In genomic region chr7:122244584-122244983, GRCm38 (mm10) we compare ENCODE assay signal across 31 mouse cellular contexts. TPM values are rescaled to one million over a fixed set of nuclear protein-coding genes. Genes with fewer than 3 reads are reported as not detected.
A peak's percentile ranks its signal among the peaks of the same experiment; 100 is the strongest.
DNase-seq lines count a peak whose midpoint lies in the region; ATAC-seq and TF ChIP-seq lines count a peak whose summit lies in the region.
"Had no signal": no experiment of that assay in that cellular context is flagged by ENCODE, and none has a peak within 500 bp of the region (broad histone marks: within the 10 kb centered on the region; RNA-seq: fewer than 3 reads in every experiment).

No protein-coding gene starts in this region.

- H3K27me3 ChIP-seq in heart, adult 2 months (ENCODE audit: control insufficient read depth, insufficient read depth, low read length) = no peaks in the 10 kb centered on the region
- no peaks in the 10 kb centered on the region for H3K27me3 ChIP-seq in forebrain, embryonic 13.5 days
- H3K27me3 ChIP-seq in midbrain, embryonic 15.5 days (replicated peaks) = no peaks in the 10 kb centered on the region
- H3K27me3 ChIP-seq: kidney, embryonic 15.5 days; limb, embryonic 13.5 days; lung, embryonic 15.5 days; neural tube, embryonic 12.5 days; Patski; stomach, embryonic 15.5 days had no signal

- TF ChIP-seq POLR2A in heart, adult 2 months (IDR thresholded peaks at IDR 0.05; ENCODE audit: insufficient read depth, low read depth, low read length) = no peak

- H3K9ac ChIP-seq in heart, adult 2 months (ENCODE audit: low read depth, low read length) = no peak overlapping the region
- H3K9ac ChIP-seq in forebrain, embryonic 13.5 days = no peak overlapping the region
- H3K9ac ChIP-seq in midbrain, embryonic 15.5 days = no peak overlapping the region
- H3K9ac ChIP-seq: kidney, embryonic 15.5 days; limb, embryonic 13.5 days; lung, embryonic 15.5 days; neural tube, embryonic 12.5 days; stomach, embryonic 15.5 days had no signal

- peak; percentile 42 for DNase-seq in heart, adult 11 months
- no peak for DNase-seq in heart, adult 2 months
- no peak for DNase-seq in layer of hippocampus, adult 2 months (ENCODE audit: low spot score in 2 of 2)
- DNase-seq in layer of hippocampus, postnatal 10 days (ENCODE audit: low spot score in 2 of 2) = no peak
- no peak for DNase-seq in embryo, embryonic 11 days
- DNase-seq: adrenal gland, postnatal 10 days; cerebellum, adult 11-12 months; cerebellum, adult 9-11 months; gastrocnemius, postnatal 14 days; heart, postnatal 36 days; kidney, adult 11 months; kidney, postnatal 25 days; retina, postnatal 1 day; right cerebral cortex, postnatal 25 days; thymus, postnatal 25 days had no signal

- no peak for TF ChIP-seq CTCF in heart, adult 2 months (IDR thresholded peaks at IDR 0.05)
- no peak for TF ChIP-seq CTCF in layer of hippocampus, adult 2 months (conservative IDR thresholded peaks at IDR 0.05)

- peak; percentile 57; the same call in 1 of the 2 replicates for ATAC-seq in forebrain, embryonic 13.5 days
- ATAC-seq in midbrain, embryonic 15.5 days (replicated peaks) = no peak
- ATAC-seq: Patski had no signal

- no peaks in the 10 kb centered on the region for H3K4me1 ChIP-seq in heart, adult 2 months (ENCODE audit: control insufficient read depth, insufficient read depth, low read length)
- peaks cover 14% of the 10 kb centered on the region for H3K4me1 ChIP-seq in forebrain, embryonic 13.5 days
- no peaks in the 10 kb centered on the region for H3K4me1 ChIP-seq in midbrain, embryonic 15.5 days
- H3K4me1 ChIP-seq: kidney, embryonic 15.5 days; limb, embryonic 13.5 days; lung, embryonic 15.5 days; neural tube, embryonic 12.5 days; stomach, embryonic 15.5 days had no signal

- no peaks in the 10 kb centered on the region for H3K79me2 ChIP-seq in heart, adult 2 months (replicated peaks; ENCODE audit: control insufficient read depth, insufficient read depth, low read length)

- no peak overlapping the region for H3K27ac ChIP-seq in heart, adult 2 months
- peak overlapping the region; percentile 48; the same call in 1 of the 2 replicates for H3K27ac ChIP-seq in layer of hippocampus, adult 2 months
- no peak overlapping the region for H3K27ac ChIP-seq in forebrain, embryonic 13.5 days
- H3K27ac ChIP-seq in midbrain, embryonic 15.5 days = no peak overlapping the region
- H3K27ac ChIP-seq: kidney, embryonic 15.5 days; limb, embryonic 13.5 days; lung, embryonic 15.5 days; midbrain, embryonic 10.5 days; neural tube, embryonic 12.5 days; stomach, embryonic 15.5 days had no signal

- no peaks in the 10 kb centered on the region for H3K9me3 ChIP-seq in forebrain, embryonic 13.5 days (replicated peaks)
- no peaks in the 10 kb centered on the region for H3K9me3 ChIP-seq in midbrain, embryonic 15.5 days
- H3K9me3 ChIP-seq: kidney, embryonic 15.5 days; limb, embryonic 13.5 days; lung, embryonic 15.5 days; midbrain, embryonic 10.5 days; neural tube, embryonic 12.5 days; stomach, embryonic 15.5 days had no signal

- no peak for TF ChIP-seq EP300 in heart, adult 2 months (IDR thresholded peaks at IDR 0.05; ENCODE audit: insufficient read depth, low read depth, low read length)

- H3K4me2 ChIP-seq in forebrain, embryonic 13.5 days = 0 out of 2 replicates have a peak overlapping the region, but pooled peaks have one; percentile 23
- H3K4me2 ChIP-seq in midbrain, embryonic 15.5 days = no peak overlapping the region
- H3K4me2 ChIP-seq: heart, embryonic 11.5 days; kidney, embryonic 15.5 days; limb, embryonic 13.5 days; liver, embryonic 11.5 days; lung, embryonic 15.5 days; neural tube, embryonic 12.5 days; stomach, embryonic 15.5 days had no signal

- intact Hi-C loops in heart, adult 2 months (cut with DNase I) = no loop called here

- 65% methylated on average over 8 of the region's 8 CpGs for WGBS in heart, adult 2 months
- WGBS in forebrain, embryonic 13.5 days = 27% methylated on average over 8 of the region's 8 CpGs
- WGBS in midbrain, embryonic 15.5 days = 58% methylated on average over 8 of the region's 8 CpGs

- no peak overlapping the region for H3K4me3 ChIP-seq in heart, adult 2 months
- H3K4me3 ChIP-seq in layer of hippocampus, adult 2 months = no peak overlapping the region
- H3K4me3 ChIP-seq in forebrain, embryonic 13.5 days = no peak overlapping the region
- no peak overlapping the region for H3K4me3 ChIP-seq in midbrain, embryonic 15.5 days
- H3K4me3 ChIP-seq: erythroblast, embryonic 14.5 days; kidney, embryonic 15.5 days; limb, embryonic 13.5 days; lung, embryonic 15.5 days; midbrain, embryonic 10.5 days; neural tube, embryonic 12.5 days; stomach, embryonic 15.5 days had no signal

- no peaks in the 10 kb centered on the region for H3K36me3 ChIP-seq in heart, adult 2 months (ENCODE audit: control insufficient read depth, insufficient read depth, low read length)
- no peaks in the 10 kb centered on the region for H3K36me3 ChIP-seq in forebrain, embryonic 13.5 days (ENCODE audit: poor library complexity, severe bottlenecking)
- no peaks in the 10 kb centered on the region for H3K36me3 ChIP-seq in midbrain, embryonic 15.5 days (replicated peaks)
- H3K36me3 ChIP-seq: kidney, embryonic 15.5 days; limb, embryonic 13.5 days; lung, embryonic 15.5 days; midbrain, embryonic 10.5 days; neural tube, embryonic 12.5 days; stomach, embryonic 15.5 days had no signal

RNA-seq across cellular contexts. Expression of gene Chp2, which starts 25.3 kb away (rescaled TPM):
- total RNA-seq in heart, adult 2 months (2021) = 1 to 10 TPM; 2.9 to 3.7 TPM
- 2.5 and 3.7 TPM in 2 replicates for polyA plus RNA-seq in heart, adult 2 months (2012; rRNA removed)
- total RNA-seq in layer of hippocampus, adult 2 months (2021) = 1 to 10 TPM; 2.7 to 3.3 TPM
- 1 to 10 TPM; 3.0 to 3.6 TPM for total RNA-seq in layer of hippocampus, postnatal 10 days (2021)
- 0.22 and 0.67 TPM in 2 replicates for polyA plus RNA-seq in forebrain, embryonic 13.5 days (2015; fragmentation: Nextera tagmentation; extraction: Ambion mirVana)
- polyA plus RNA-seq in midbrain, embryonic 15.5 days (2015; fragmentation: Nextera tagmentation; extraction: Ambion mirVana) = 1.3 and 1.6 TPM in 2 replicates
- total RNA-seq: megakaryocyte progenitor cell, adult 5-6 weeks; MEL had no signal
- polyA plus RNA-seq: erythroblast, embryonic 14.5 days; heart, embryonic 11.5 days; limb, embryonic 13.5 days; liver, embryonic 11.5 days; midbrain, embryonic 10.5 days; Patski had no signal

RNA-seq across cellular contexts. Expression of gene Prkcb, which starts 44.0 kb away (rescaled TPM):
- total RNA-seq in heart, adult 2 months (2021) = 1 to 10 TPM; 3.8 to 4.5 TPM
- 3.6 and 4.5 TPM in 2 replicates for polyA plus RNA-seq in heart, adult 2 months (2012; rRNA removed)
- total RNA-seq in layer of hippocampus, adult 2 months (2021) = 100 to 1,000 TPM; 788 to 796 TPM
- total RNA-seq in layer of hippocampus, postnatal 10 days (2021) = 100 to 1,000 TPM; 621 to 648 TPM
- polyA plus RNA-seq in forebrain, embryonic 13.5 days (2015; fragmentation: Nextera tagmentation; extraction: Ambion mirVana) = 22.7 and 27.4 TPM in 2 replicates
- polyA plus RNA-seq in midbrain, embryonic 15.5 days (2015; fragmentation: Nextera tagmentation; extraction: Ambion mirVana) = 107 and 117 TPM in 2 replicates
- total RNA-seq: MEL had no signal
- polyA plus RNA-seq: erythroblast, embryonic 14.5 days; Patski had no signal

RNA-seq across cellular contexts. Expression of gene Ern2, which starts 58.6 kb away (rescaled TPM):
- not detected for total RNA-seq in heart, adult 2 months (2021)
- 0.53 TPM in 1 of 2 replicates, not detected in the other for polyA plus RNA-seq in heart, adult 2 months (2012; rRNA removed)
- total RNA-seq in layer of hippocampus, adult 2 months (2021) = under 1 TPM; 0.39 to 0.41 TPM
- 1 to 10 TPM in 1 of 2 experiments, under 1 TPM in 1; 0.89 to 1.2 TPM for total RNA-seq in layer of hippocampus, postnatal 10 days (2021)
- 0.40 and 0.57 TPM in 2 replicates for polyA plus RNA-seq in forebrain, embryonic 13.5 days (2015; fragmentation: Nextera tagmentation; extraction: Ambion mirVana)
- 1.9 and 2.7 TPM in 2 replicates for polyA plus RNA-seq in midbrain, embryonic 15.5 days (2015; fragmentation: Nextera tagmentation; extraction: Ambion mirVana)
- total RNA-seq: gastrocnemius, postnatal 14 days; granulocyte monocyte progenitor cell, adult 5-6 weeks; heart, postnatal 36 days; megakaryocyte progenitor cell, adult 5-6 weeks; MEL had no signal
- polyA plus RNA-seq: erythroblast, embryonic 14.5 days; heart, embryonic 11.5 days; kidney, embryonic 15.5 days; liver, embryonic 11.5 days; liver, embryonic 16.5 days; midbrain, embryonic 10.5 days; Patski had no signal

Comparison
In these comparisons a context has a peak if more than half of its experiments do, and no peak if none do; other contexts are left out.
1. RNA of gene Prkcb, which starts 44.0 kb away (total RNA-seq): 788 to 796 TPM in layer of hippocampus, adult 2 months and 621 to 648 TPM in layer of hippocampus, postnatal 10 days; 3.8 to 4.5 TPM in heart, adult 2 months; every median in the first group is over 100 times any median in the second.